Mouse (Mus musculus) layer of hippocampus, adult 9-10 months (tissue): Measurements from ENCODE around the gene Tbc1d22b.
"Not testable (repeated sequence)": the region's sequence is repeated elsewhere in the genome, so short reads cannot be mapped to it uniquely, and the experiment has no call there.

Experiments used
- DNase-seq: peaks from one replicate; pipeline ENCODE4 v3.0.0; 2022; ENCODE audit warnings: low spot score

The Tbc1d22b gene

GRCm38 (mm10) chr17:29595891-29596770, 46.5 kb downstream of the Tbc1d22b start:
- no peak for DNase-seq

- DNase-seq, result no peak
Measured at GRCm38 (mm10) chr17:29596771-29597132, 47.2 kb downstream of the Tbc1d22b start.

GRCm38 (mm10) chr17:29599051-29599450, 49.5 kb downstream of the Tbc1d22b start:
- DNase-seq, result no peak

- no peak for DNase-seq
Measured at GRCm38 (mm10) chr17:29599537-29599936, 50.0 kb downstream of the Tbc1d22b start.

- DNase-seq, result no peak
Measured at GRCm38 (mm10) chr17:29601391-29601790, 51.8 kb downstream of the Tbc1d22b start.

GRCm38 (mm10) chr17:29603283-29603682, 53.7 kb downstream of the Tbc1d22b start:
- DNase-seq, result peak; percentile 70

GRCm38 (mm10) chr17:29613453-29613852, 63.9 kb downstream of the Tbc1d22b start:
- DNase-seq, result not testable (repeated sequence)

GRCm38 (mm10) chr17:29614115-29615023, 64.8 kb downstream of the Tbc1d22b start, which contains the start of the genes Rnf8 and Gm28043:
TSS of gene Rnf8 (plus strand) at chr17:29614790.
TSS of gene Gm28043 (plus strand) at chr17:29614876.
- DNase-seq, result peak; percentile 79

GRCm38 (mm10) chr17:29615024-29615551, 65.5 kb downstream of the Tbc1d22b start:
- no peak for DNase-seq

GRCm38 (mm10) chr17:29615616-29616015, 66.0 kb downstream of the Tbc1d22b start:
- DNase-seq, result no peak

GRCm38 (mm10) chr17:29619231-29619630, 69.6 kb downstream of the Tbc1d22b start:
- DNase-seq, result no peak

- no peak for DNase-seq
Measured at GRCm38 (mm10) chr17:29623488-29623887, 73.9 kb downstream of the Tbc1d22b start.

- no peak for DNase-seq
Measured at GRCm38 (mm10) chr17:29627285-29627684, 77.7 kb downstream of the Tbc1d22b start.

- DNase-seq, result no peak
Measured at GRCm38 (mm10) chr17:29628946-29629345, 79.4 kb downstream of the Tbc1d22b start.

- DNase-seq, result no peak
Measured at GRCm38 (mm10) chr17:29629620-29630019, 80.0 kb downstream of the Tbc1d22b start.

GRCm38 (mm10) chr17:29632312-29632711, 82.7 kb downstream of the Tbc1d22b start:
- no peak for DNase-seq

GRCm38 (mm10) chr17:29635492-29635891, 85.9 kb downstream of the Tbc1d22b start:
- DNase-seq, result no peak

- no peak for DNase-seq
Measured at GRCm38 (mm10) chr17:29636118-29636517, 86.5 kb downstream of the Tbc1d22b start.

- no peak for DNase-seq
Measured at GRCm38 (mm10) chr17:29637377-29637776, 87.8 kb downstream of the Tbc1d22b start.

- no peak for DNase-seq
Measured at GRCm38 (mm10) chr17:29637895-29638294, 88.3 kb downstream of the Tbc1d22b start.

GRCm38 (mm10) chr17:29640971-29641370, 91.4 kb downstream of the Tbc1d22b start:
- no peak for DNase-seq

- no peak for DNase-seq
Measured at GRCm38 (mm10) chr17:29642219-29642618, 92.6 kb downstream of the Tbc1d22b start.
